Mouse (Mus musculus) midbrain, embryonic 14.5 days (tissue): ENCODE measurements around the gene Helb. TPM values are rescaled to one million over a fixed set of nuclear protein-coding genes. Genes with fewer than 3 reads are reported as not detected.

Source experiments
- ATAC-seq: fragments of 200-750 bp; cut with Nextera tagmentation; 2 replicates; pipeline ENCODE4 v1.8.0; 2017; ENCODE audit warnings: moderate number of reproducible peaks, moderate library complexity; ENCODE audit not compliant: low FRiP score, low TSS enrichment
- DNase-seq: peaks from one replicate; pipeline ENCODE4 v3.0.0-alpha.2; 2015
- H3K27ac ChIP-seq: fragments of 300-500 bp; sonication (generic); replicated peaks from 2 replicates; pipeline ENCODE4 v1.5.1; 2014; ENCODE audit warnings: mild to moderate bottlenecking, low read depth, low read length, moderate library complexity
- H3K27me3 ChIP-seq: fragments of 300-500 bp; sonication (generic); 2 replicates; pipeline ENCODE4 v1.6.1; 2014; ENCODE audit warnings: low read length, control low read depth, mixed read lengths; ENCODE audit not compliant: control insufficient read depth, insufficient read depth
- H3K36me3 ChIP-seq: fragments of 300-500 bp; sonication (generic); 2 replicates; pipeline ENCODE4 v1.6.1; 2014; ENCODE audit warnings: low read length, control low read depth; ENCODE audit not compliant: control insufficient read depth, insufficient read depth
- H3K4me1 ChIP-seq: fragments of 300-500 bp; sonication (generic); 2 replicates; pipeline ENCODE4 v1.6.1; 2014; ENCODE audit warnings: mild to moderate bottlenecking, antibody characterized with exemption, low read length, control low read depth; ENCODE audit not compliant: control insufficient read depth, insufficient read depth
- H3K4me2 ChIP-seq: fragments of 300-500 bp; sonication (generic); 2 replicates; pipeline ENCODE4 v1.6.1; 2014; ENCODE audit warnings: mild to moderate bottlenecking, low read length, moderate library complexity
- H3K4me3 ChIP-seq: fragments of 300-500 bp; sonication (generic); replicated peaks from 2 replicates; pipeline ENCODE4 v1.5.1; 2014; ENCODE audit warnings: low read depth, low read length
- H3K9ac ChIP-seq: fragments of 300-500 bp; sonication (generic); replicated peaks from 2 replicates; pipeline ENCODE4 v1.6.1; 2014; ENCODE audit warnings: mild to moderate bottlenecking, low read length, moderate library complexity
- H3K9me3 ChIP-seq: fragments of 300-500 bp; sonication (generic); 2 replicates; pipeline ENCODE4 v1.6.1; 2016; ENCODE audit warnings: low read length, control low read depth, mixed read lengths; ENCODE audit not compliant: control insufficient read depth
- WGBS: fragments of 180-500 bp; shearing (Covaris S2); extraction: QIAGEN DNeasy Blood & Tissue Kit; methylation state at CpG from one replicate; pipeline ENCODE4 v1.1.7; 2014; 5-methylcytosine and 5-hydroxymethylcytosine counted together
- polyA plus RNA-seq: library from polyadenylated mRNA; unstranded; fragments of >200 nt; fragmentation: Nextera tagmentation; extraction: Ambion mirVana; gene quantifications from 2 replicates; pipeline ENCODE4 v1.2.1, GENCODE M21; 2014

The Helb gene
- polyA plus RNA-seq, 1 experiment from 2014 or later, result 2.9 TPM

GRCm38 (mm10) chr10:120111691-120112319 is 982 bp downstream of the Helb start:
- Histone ChIP-seq H3K27me3 (no peaks in the 10 kb centered on the region), H3K4me2 (peak overlapping the region; percentile 81), H3K36me3 (no peaks in the 10 kb centered on the region), H3K27ac (no peak overlapping the region), H3K4me3 (peak overlapping the region; percentile 63), H3K9ac (no peak overlapping the region), H3K9me3 (no peaks in the 10 kb centered on the region), H3K4me1 (0 out of 2 replicates have a peak, but pooled peaks cover 3% of the 10 kb centered on the region)
- DNase-seq, result no peak
- WGBS, result 80% methylated on average over 3 of the region's 3 CpGs
- ATAC-seq, result no peak

GRCm38 (mm10) chr10:120100806-120101205 is 12.0 kb downstream of the Helb start:
- 97% methylated on average over 1 of the region's 1 CpGs for WGBS
- no peak overlapping the region for H3K27ac ChIP-seq
- no peaks in the 10 kb centered on the region for H3K9me3 ChIP-seq
- no peaks in the 10 kb centered on the region for H3K27me3 ChIP-seq
- H3K9ac ChIP-seq, result no peak overlapping the region
- DNase-seq (no peak), ATAC-seq (no peak)
- no peaks in the 10 kb centered on the region for H3K4me1 ChIP-seq
- H3K36me3 ChIP-seq, result 0 out of 2 replicates have a peak, but pooled peaks cover 4% of the 10 kb centered on the region
- H3K4me3 ChIP-seq, result no peak overlapping the region
- no peak overlapping the region for H3K4me2 ChIP-seq

GRCm38 (mm10) chr10:120097564-120097963 is 15.2 kb downstream of the Helb start:
- H3K27ac ChIP-seq, result no peak overlapping the region
- no peaks in the 10 kb centered on the region for H3K27me3 ChIP-seq
- H3K4me3 ChIP-seq, result no peak overlapping the region
- H3K9me3 ChIP-seq, result no peaks in the 10 kb centered on the region
- H3K4me1 ChIP-seq, result no peaks in the 10 kb centered on the region
- 92% methylated on average over 5 of the region's 5 CpGs for WGBS
- ATAC-seq (no peak), DNase-seq (no peak)
- H3K4me2 ChIP-seq, result no peak overlapping the region
- H3K9ac ChIP-seq, result no peak overlapping the region
- peaks cover 7% of the 10 kb centered on the region; the same call in 1 of the 2 replicates for H3K36me3 ChIP-seq

- no peak overlapping the region for H3K4me3 ChIP-seq
- no peak overlapping the region for H3K4me2 ChIP-seq
- no peaks in the 10 kb centered on the region for H3K9me3 ChIP-seq
- no peaks in the 10 kb centered on the region for H3K27me3 ChIP-seq
- DNase-seq, result no peak
- no peak overlapping the region for H3K9ac ChIP-seq
- peaks cover 8% of the 10 kb centered on the region; the same call in 1 of the 2 replicates for H3K36me3 ChIP-seq
- ATAC-seq, result no peak
- no peak overlapping the region for H3K27ac ChIP-seq
- WGBS, result 97% methylated on average over 5 of the region's 5 CpGs
- H3K4me1 ChIP-seq, result no peaks in the 10 kb centered on the region
Observed at GRCm38 (mm10) chr10:120095716-120096115, 17.1 kb downstream of the Helb start.

DNA sequence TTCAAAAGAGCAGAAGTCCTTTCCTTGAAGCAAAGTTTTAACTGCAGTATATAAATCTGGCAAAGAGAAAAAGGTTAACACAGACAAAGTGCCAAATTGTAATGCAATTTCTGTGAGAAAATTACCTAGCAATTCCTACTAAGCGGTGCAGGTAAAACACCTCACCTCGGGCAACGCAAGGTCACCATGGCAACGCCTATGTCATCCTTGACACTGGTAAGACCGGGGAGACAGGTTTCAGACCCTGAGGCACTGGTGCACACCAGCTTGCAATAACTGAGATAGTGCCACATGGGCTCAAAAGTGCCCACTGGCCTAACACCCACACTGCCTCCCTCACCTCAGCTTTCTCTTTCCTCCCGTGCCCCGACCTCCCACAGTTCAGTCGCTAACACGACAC is 17.7 kb downstream of the Helb start:
- no peak overlapping the region for H3K4me2 ChIP-seq
- no peak overlapping the region for H3K4me3 ChIP-seq
- ATAC-seq (no peak), DNase-seq (no peak)
- H3K36me3 ChIP-seq, result peaks cover 8% of the 10 kb centered on the region; the same call in 1 of the 2 replicates
- no peak overlapping the region for H3K27ac ChIP-seq
- no peaks in the 10 kb centered on the region for H3K27me3 ChIP-seq
- no peaks in the 10 kb centered on the region for H3K4me1 ChIP-seq
- H3K9me3 ChIP-seq, result no peaks in the 10 kb centered on the region
- WGBS, result 96% methylated on average over 9 of the region's 9 CpGs
- no peak overlapping the region for H3K9ac ChIP-seq

- WGBS, result 91% methylated on average over 12 of the region's 12 CpGs
- DNase-seq (no peak), ATAC-seq (no peak)
- H3K27me3 ChIP-seq, result no peaks in the 10 kb centered on the region
- peaks cover 13% of the 10 kb centered on the region; the same call in 1 of the 2 replicates for H3K36me3 ChIP-seq
- no peak overlapping the region for H3K27ac ChIP-seq
- no peak overlapping the region for H3K4me2 ChIP-seq
- no peaks in the 10 kb centered on the region for H3K9me3 ChIP-seq
- no peak overlapping the region for H3K9ac ChIP-seq
- H3K4me3 ChIP-seq, result no peak overlapping the region
- H3K4me1 ChIP-seq, result no peaks in the 10 kb centered on the region
Observed at GRCm38 (mm10) chr10:120092548-120092947, 20.2 kb downstream of the Helb start.

- Histone ChIP-seq H3K9me3 (0 out of 2 replicates have a peak, but pooled peaks cover 3% of the 10 kb centered on the region), H3K4me2 (no peak overlapping the region), H3K27me3 (no peaks in the 10 kb centered on the region), H3K27ac (no peak overlapping the region), H3K4me1 (no peaks in the 10 kb centered on the region), H3K4me3 (no peak overlapping the region), H3K9ac (no peak overlapping the region), H3K36me3 (peaks cover 26% of the 10 kb centered on the region)
- WGBS, result 80% methylated on average over 3 of the region's 3 CpGs
- ATAC-seq, result no peak
- DNase-seq, result peak; percentile 31
Observed at GRCm38 (mm10) chr10:120077850-120078249, 34.9 kb downstream of the Helb start.

GRCm38 (mm10) chr10:120066319-120066718 is 46.5 kb downstream of the Helb start:
- no peak for DNase-seq
- H3K4me2 ChIP-seq, result no peak overlapping the region
- H3K27ac ChIP-seq, result no peak overlapping the region
- no peak for ATAC-seq
- no peaks in the 10 kb centered on the region for H3K27me3 ChIP-seq
- H3K4me3 ChIP-seq, result no peak overlapping the region
- H3K36me3 ChIP-seq, result no peaks in the 10 kb centered on the region
- H3K9ac ChIP-seq, result no peak overlapping the region
- no peaks in the 10 kb centered on the region for H3K4me1 ChIP-seq
- no peaks in the 10 kb centered on the region for H3K9me3 ChIP-seq
- 79% methylated on average over 10 of the region's 10 CpGs for WGBS

- no peak for ATAC-seq
Observed at GRCm38 (mm10) chr10:120064424-120064823, 48.4 kb downstream of the Helb start.

More at GRCm38 (mm10) chr10:120064424-120064823, 48.4 kb downstream of the Helb start:
- H3K9me3 ChIP-seq, result no peaks in the 10 kb centered on the region
- no peaks in the 10 kb centered on the region for H3K27me3 ChIP-seq
- 24% methylated on average over 5 of the region's 5 CpGs for WGBS
- no peaks in the 10 kb centered on the region for H3K36me3 ChIP-seq
- no peak overlapping the region for H3K4me3 ChIP-seq
- no peak overlapping the region for H3K27ac ChIP-seq
- H3K9ac ChIP-seq, result no peak overlapping the region
- H3K4me2 ChIP-seq, result no peak overlapping the region
- no peaks in the 10 kb centered on the region for H3K4me1 ChIP-seq
- peak; percentile 65 for DNase-seq
